Mouse (Mus musculus) bone marrow, adult 2 months (tissue): ENCODE data around the gene Klk1b26. TPM values are rescaled to one million over a fixed set of nuclear protein-coding genes. Genes with fewer than 3 reads are reported as not detected.
"Not testable (repeated sequence)": the region's sequence is repeated elsewhere in the genome, so short reads cannot be mapped to it uniquely, and the experiment has no call there.

Experiments used
- H3K27ac ChIP-seq: fragments of 200-500 bp; 2 replicates; pipeline ENCODE4 v1.5.1; 2012; ENCODE audit warnings: low read depth, mild to moderate bottlenecking, control low read depth, inconsistent platforms, low read length; ENCODE audit not compliant: control insufficient read depth, poor library complexity, insufficient read depth
- H3K4me1 ChIP-seq: fragments of 200-500 bp; 2 replicates; pipeline ENCODE4 v1.6.1; 2011; ENCODE audit warnings: low read length; ENCODE audit not compliant: control insufficient read depth, insufficient read depth
- H3K4me3 ChIP-seq: fragments of 200-500 bp; replicated peaks from 2 replicates; pipeline ENCODE3; 2011; ENCODE audit warnings: mild to moderate bottlenecking, low read depth, low read length, control low read depth; ENCODE audit not compliant: control insufficient read depth
- CTCF ChIP-seq: fragments of 200-500 bp; IDR thresholded peaks from 2 replicates; pipeline ENCODE4 v1.5.1; 2011; ENCODE audit warnings: low read length, control low read depth; ENCODE audit not compliant: control insufficient read depth, insufficient read depth
- POLR2A ChIP-seq: fragments of 200-500 bp; IDR thresholded peaks from 2 replicates; pipeline ENCODE4 v1.6.1; 2011; ENCODE audit warnings: low read depth, mild to moderate bottlenecking, control low read depth, low read length, borderline replicate concordance; ENCODE audit not compliant: control insufficient read depth
- WGBS: fragments of 180-500 bp; shearing (Covaris S2); methylation state at CpG from one replicate; pipeline ENCODE4 v1.1.7; 2018; 5-methylcytosine and 5-hydroxymethylcytosine counted together
- polyA plus RNA-seq: library from polyadenylated mRNA; stranded (reverse); fragments of >200 nt; gene quantifications from 2 replicates; pipeline ENCODE4 v1.2.4, GENCODE M21; 2011; ENCODE audit warnings: low replicate concordance; ENCODE audit not compliant: missing spikeins, insufficient read depth, insufficient read length

Klk1b26 gene
- polyA plus RNA-seq, 1 experiment, result not detected

- no peak for TF ChIP-seq POLR2A
- no peak for TF ChIP-seq CTCF
- WGBS, result 78% methylated on average over 5 of the region's 5 CpGs
- H3K4me3 ChIP-seq, result no peak overlapping the region
- no peaks in the 10 kb centered on the region for H3K4me1 ChIP-seq
- H3K27ac ChIP-seq, result no peak overlapping the region
These were observed 3.1 kb downstream of the Klk1b26 start for GRCm38 (mm10) chr7:44015071-44015470.

DNA sequence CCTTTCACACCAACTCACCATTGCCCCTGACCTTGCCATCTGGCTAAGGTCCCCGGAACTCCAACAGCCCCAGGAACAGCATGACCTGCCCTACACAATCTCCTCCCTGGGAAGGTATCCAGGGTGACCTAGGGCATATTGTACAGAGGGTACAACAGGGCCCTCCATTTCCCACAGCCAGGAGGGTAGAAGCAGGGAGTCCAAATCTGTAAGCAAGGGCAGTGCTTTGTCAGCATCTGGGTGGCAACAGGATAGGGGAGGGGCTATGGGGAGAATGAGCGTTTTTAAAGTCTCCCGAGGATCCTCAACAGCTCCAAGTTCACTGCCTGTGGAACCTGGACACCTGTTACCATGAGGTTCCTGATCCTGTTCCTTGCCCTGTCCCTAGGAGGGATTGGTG, 40.0 kb downstream of the Klk1b26 start, which contains the start of gene Klk1b27:
Gene Klk1b27 (plus strand): TSS at position 301 of the 400 bp plus-strand sequence.
- not testable (repeated sequence) for H3K4me3 ChIP-seq, H3K4me1 ChIP-seq, H3K27ac ChIP-seq
- WGBS, result 61% methylated on average over 3 of the region's 3 CpGs

Other genes starting within 250 kb of the Klk1b26 start
- not detected in 2 replicates for gene Klk12, start 243.3 kb upstream of the Klk1b26 start, polyA plus RNA-seq
- not detected in 2 replicates for gene Klk11, start 237.6 kb upstream of the Klk1b26 start, polyA plus RNA-seq
- not detected in 2 replicates for gene Klk10, start 231.1 kb upstream of the Klk1b26 start, polyA plus RNA-seq
- not detected in 2 replicates for gene Klk9, start 220.3 kb upstream of the Klk1b26 start, polyA plus RNA-seq
- gene Klk8, start 214.6 kb upstream of the Klk1b26 start, polyA plus RNA-seq, result 0.92 and 2.3 TPM in 2 replicates
- gene Klk7, start 200.9 kb upstream of the Klk1b26 start, polyA plus RNA-seq, result not detected in 2 replicates
- gene Klk6, start 187.7 kb upstream of the Klk1b26 start, polyA plus RNA-seq, result not detected in 2 replicates
- gene Klk5, start 170.2 kb upstream of the Klk1b26 start, polyA plus RNA-seq, result not detected in 2 replicates
- gene Klk4, start 131.0 kb upstream of the Klk1b26 start, polyA plus RNA-seq, result not detected in 2 replicates
- gene Klk15, start 78.4 kb upstream of the Klk1b26 start, polyA plus RNA-seq, result not detected in 2 replicates
- not detected in 2 replicates for gene Klk1b8, start 61.5 kb upstream of the Klk1b26 start, polyA plus RNA-seq
- gene Klk1b1, start 45.4 kb upstream of the Klk1b26 start, polyA plus RNA-seq, result not detected in 2 replicates
- gene Klk1b9, start 36.1 kb upstream of the Klk1b26 start, polyA plus RNA-seq, result not detected in 2 replicates
- not detected in 2 replicates for gene Klk1b11, start 16.3 kb upstream of the Klk1b26 start, polyA plus RNA-seq
- gene Klk1b27, start 40.1 kb downstream of the Klk1b26 start, polyA plus RNA-seq, result not detected in 2 replicates
- gene Klk1b21, start 90.2 kb downstream of the Klk1b26 start, polyA plus RNA-seq, result not detected in 2 replicates
- not detected in 2 replicates for gene Klk1b22, start 100.5 kb downstream of the Klk1b26 start, polyA plus RNA-seq
- not detected in 2 replicates for gene Klk1b16, start 124.6 kb downstream of the Klk1b26 start, polyA plus RNA-seq
- gene Klk1b24, start 176.1 kb downstream of the Klk1b26 start, polyA plus RNA-seq, result not detected in 2 replicates
- not detected in 2 replicates for gene Klk1b3, start 186.0 kb downstream of the Klk1b26 start, polyA plus RNA-seq
- gene Klk1b4, start 195.3 kb downstream of the Klk1b26 start, polyA plus RNA-seq, result not detected in 2 replicates
- not detected in 2 replicates for gene Klk1b5, start 203.8 kb downstream of the Klk1b26 start, polyA plus RNA-seq
- 2.4 and 17.2 TPM in 2 replicates for gene Klk1, start 213.2 kb downstream of the Klk1b26 start, polyA plus RNA-seq
- gene Gm36864, start 224.0 kb downstream of the Klk1b26 start, polyA plus RNA-seq, result not detected in 2 replicates
- gene 1700028J19Rik, start 234.5 kb downstream of the Klk1b26 start, polyA plus RNA-seq, result 2.0 TPM in 1 of 2 replicates, not detected in the other
- 45.1 and 74.8 TPM in 2 replicates for gene 2410002F23Rik, start 234.6 kb downstream of the Klk1b26 start, polyA plus RNA-seq
- gene Acp4, start 245.2 kb downstream of the Klk1b26 start, polyA plus RNA-seq, result not detected in 2 replicates
- not detected in 2 replicates for gene Gm15517, start 249.3 kb downstream of the Klk1b26 start, polyA plus RNA-seq